Mouse (Mus musculus) layer of hippocampus, postnatal 10 days (tissue): ENCODE data around the gene Nufip1. TPM values are rescaled to one million over a fixed set of nuclear protein-coding genes. Genes with fewer than 3 reads are reported as not detected.

Source experiments
- DNase-seq, 2 experiments: peaks; one replicate each; pipeline ENCODE4 v3.0.0; 2021; ENCODE audit warnings: low spot score in 2 of 2
- long read RNA-seq: library from polyadenylated mRNA; stranded (forward); transcript quantifications from one replicate; pipeline ENCODE4 v2.0.0, GENCODE M21; 2023
- total RNA-seq, 2 experiments: library from RNA; stranded (reverse); gene quantifications; 2 replicates each; pipeline ENCODE4 v1.2.3; 2021

Gene Nufip1
- total RNA-seq, result 1 to 10 TPM; 8.4 to 8.6 TPM
- long read RNA-seq, transcript Nufip1-201 (10 exons, 3,974 nt), result major isoform, 15 of 18 reads
- long read RNA-seq, partial matches to known transcripts, result 1 of 18 reads
- long read RNA-seq, other reads (novel, unspliced or antisense), result 2 of 18 reads

DNA sequence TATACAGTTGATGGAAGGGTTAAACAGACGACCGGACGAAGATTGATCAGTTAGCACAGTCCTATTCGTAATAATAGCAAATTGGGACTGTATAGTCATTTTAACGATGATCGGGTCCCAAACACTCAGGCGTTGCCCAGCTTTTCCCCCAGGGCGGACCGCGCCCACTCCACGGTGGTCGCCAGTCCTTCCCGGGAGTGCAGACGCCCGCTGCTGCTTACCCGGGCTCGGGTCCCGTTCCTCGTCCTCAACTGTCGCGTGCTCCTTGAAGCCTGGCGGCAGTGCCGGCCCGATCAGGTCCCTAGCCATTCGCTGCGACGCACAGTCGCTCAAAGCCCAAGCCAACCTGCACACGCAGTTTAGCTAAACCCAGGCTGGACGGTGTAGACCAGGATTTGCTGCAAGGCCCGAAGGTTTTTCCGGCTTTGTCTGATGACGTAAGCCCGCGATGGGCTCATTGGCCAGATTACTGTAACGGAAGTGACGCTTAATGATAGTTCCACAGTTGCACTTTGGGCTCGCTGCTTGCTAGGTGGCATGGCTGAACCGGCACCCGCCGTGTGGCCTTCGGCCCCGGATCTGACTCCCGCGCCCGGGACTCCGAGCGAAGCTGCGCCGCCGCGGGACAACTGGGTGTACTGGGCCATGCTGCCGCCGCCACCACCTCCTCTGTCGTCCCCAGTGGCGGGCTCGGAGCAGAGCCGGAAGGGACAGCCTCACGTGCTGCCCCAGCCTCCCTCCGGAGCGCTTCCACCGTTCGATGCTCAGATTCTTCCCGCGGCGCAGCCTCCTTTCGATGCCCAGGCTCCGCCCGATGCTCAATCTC is at the start of gene Nufip1, which contains the start of gene Gpalpp1:
Nufip1 (plus strand) TSS at position 496 of the 826 bp plus-strand sequence.
Gpalpp1 (minus strand) TSS at position 365 of the 826 bp plus-strand sequence.
- DNase-seq, result peak; percentile 85 to 87

GRCm38 (mm10) chr14:76067237-76067636 is 43.5 kb upstream of the Nufip1 start:
- DNase-seq, result no peak

GRCm38 (mm10) chr14:76068296-76068695 is 42.4 kb upstream of the Nufip1 start:
- DNase-seq, result no peak

GRCm38 (mm10) chr14:76069296-76069695 is 41.4 kb upstream of the Nufip1 start:
- no peak for DNase-seq

DNA sequence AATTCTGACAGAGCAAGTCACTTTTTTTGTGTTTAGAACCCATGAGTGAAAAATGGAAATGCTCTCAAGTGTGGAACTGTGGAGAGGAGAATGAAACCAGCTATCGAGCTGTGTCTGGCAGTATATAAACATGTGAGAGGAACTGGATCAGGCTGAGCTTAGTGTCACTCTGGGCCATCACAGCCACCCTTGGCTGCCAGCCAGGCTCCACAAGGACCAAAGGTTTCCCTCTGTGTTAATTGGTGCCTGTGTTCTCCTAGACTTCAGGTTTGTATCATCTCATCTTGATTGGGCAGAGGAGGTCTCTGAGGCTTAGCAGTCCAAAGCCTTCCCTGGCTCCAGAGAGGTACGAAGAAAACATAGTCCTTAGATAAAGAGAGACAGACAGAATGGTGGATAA is 38.1 kb upstream of the Nufip1 start:
- no peak for DNase-seq

DNA sequence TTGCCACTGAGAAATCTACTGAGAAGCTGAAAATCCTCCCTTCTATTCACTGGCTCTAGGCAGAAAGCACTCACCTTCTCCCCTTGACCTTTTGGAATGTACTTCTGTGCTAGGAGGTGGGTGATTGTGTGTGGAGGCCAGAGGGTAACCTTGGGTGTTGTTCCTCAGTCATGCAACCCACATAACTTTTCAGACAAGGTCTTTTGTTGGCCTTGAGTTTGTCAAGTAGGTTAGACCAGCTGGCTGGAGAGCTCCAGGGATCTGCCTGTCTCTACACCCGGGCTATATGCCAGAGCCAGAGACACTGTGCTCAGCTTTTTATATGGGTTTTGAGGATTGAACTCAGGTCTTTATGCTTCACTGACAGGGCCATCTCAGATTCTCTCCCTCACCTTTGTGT is 36.5 kb upstream of the Nufip1 start:
- DNase-seq, result no peak

DNA sequence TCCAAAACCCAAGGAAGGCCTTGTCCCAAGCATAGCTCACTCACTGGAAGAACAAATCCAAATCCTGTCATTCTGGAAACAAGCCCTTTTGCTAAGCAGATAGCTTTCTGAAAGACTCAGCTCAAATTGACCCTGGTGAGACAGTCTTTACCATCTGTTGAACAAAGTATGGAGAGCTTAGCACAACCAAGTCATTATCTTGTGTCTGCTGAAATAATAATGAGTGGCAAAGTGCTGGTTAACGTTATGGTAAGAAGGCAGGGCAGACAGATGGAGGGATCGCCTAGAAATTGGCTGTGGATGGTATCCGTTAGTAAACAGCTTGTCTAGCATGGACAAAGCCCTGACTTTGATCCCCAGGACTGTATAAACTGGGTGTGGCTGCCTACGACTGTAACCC is 35.0 kb upstream of the Nufip1 start:
- DNase-seq, result no peak

- no peak for DNase-seq
Observed at GRCm38 (mm10) chr14:76076602-76077001, 34.1 kb upstream of the Nufip1 start.

GRCm38 (mm10) chr14:76077088-76077491 is 33.6 kb upstream of the Nufip1 start:
- DNase-seq, result peak; percentile 58 to 70

GRCm38 (mm10) chr14:76081451-76081850 is 29.2 kb upstream of the Nufip1 start:
- no peak for DNase-seq

DNA sequence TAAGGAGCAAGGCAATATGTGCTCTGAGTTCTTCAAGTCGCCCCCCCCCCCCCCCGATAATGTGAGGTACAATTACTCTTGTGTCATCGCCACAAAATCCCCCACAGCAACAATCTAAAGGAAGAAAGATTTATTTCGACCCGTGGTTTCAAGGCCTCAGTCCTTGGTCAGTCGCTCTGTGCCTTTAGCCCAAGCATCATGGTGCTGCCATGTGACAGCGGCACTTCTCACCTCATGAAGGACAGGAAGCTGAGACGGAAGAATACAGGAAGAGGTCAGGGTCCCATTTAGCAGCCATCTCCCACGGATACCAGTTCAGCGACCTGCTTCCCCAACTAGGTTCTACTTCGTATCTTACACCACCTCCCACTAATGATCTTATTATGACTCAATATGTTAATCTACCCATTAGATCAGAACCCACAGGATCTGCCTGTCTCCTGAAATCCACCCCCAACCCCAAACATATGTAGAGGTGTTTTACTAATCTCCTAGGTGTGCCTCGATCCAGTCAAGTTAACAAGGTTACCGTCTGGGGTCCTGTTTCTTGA is 28.5 kb upstream of the Nufip1 start:
- no peak for DNase-seq

DNA sequence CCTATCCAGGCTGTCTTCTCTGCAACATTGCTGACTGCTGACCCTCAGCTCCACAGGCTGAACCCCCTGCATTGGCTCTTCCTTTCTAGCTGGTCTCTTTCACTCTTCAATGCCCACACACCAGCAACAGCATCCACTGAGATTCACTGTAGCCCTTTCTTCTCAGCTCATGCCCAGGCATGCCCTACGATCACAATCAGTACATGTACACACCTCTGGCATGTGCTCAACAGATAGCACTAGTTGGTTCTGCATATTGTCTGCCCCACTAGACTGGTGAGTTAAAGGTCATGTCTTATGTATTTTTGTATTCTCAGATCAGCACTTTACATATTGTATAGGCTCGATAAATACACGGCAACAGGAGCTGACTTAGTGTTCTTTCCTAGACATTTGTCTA is 26.5 kb upstream of the Nufip1 start:
- no peak for DNase-seq

GRCm38 (mm10) chr14:76097244-76097643 is 13.4 kb upstream of the Nufip1 start:
- DNase-seq, result no peak

DNA sequence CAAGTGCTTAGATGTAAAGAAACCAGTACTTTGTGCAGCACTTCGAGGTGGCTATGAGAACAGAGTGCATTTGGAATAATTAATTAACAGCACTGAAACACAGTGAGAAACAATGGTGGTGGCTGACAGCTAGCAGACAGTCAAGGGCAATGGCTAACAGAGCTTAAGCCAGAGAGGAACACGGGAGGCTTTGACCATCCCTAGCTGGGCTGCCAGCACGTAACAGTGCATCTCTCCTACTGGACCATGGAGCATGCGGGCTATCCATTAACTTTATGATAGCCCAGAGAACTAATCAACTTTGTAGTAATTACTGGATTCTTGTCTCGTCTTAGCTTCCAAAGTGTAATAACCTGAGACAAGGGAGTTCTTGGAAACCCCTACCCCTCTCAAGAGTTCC is 12.9 kb upstream of the Nufip1 start:
- no peak for DNase-seq

DNA sequence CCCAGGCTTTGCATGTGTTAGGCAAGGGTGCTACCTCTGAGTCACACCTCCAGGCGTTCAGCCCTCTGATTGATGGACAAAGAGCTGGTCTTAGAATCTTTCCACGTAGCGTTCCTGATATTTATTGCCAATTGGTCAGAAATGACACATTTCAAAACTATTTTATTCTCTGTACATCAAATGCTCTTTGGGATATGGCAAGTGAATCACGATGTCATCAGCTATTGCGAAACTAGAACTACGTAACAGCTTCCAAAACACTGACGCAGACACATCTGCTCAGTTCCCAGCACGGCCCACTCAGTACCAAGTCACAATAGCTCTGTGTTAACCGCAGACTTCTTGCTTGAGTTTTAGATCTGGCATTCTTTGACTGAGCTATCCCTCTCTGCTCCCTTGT is 11.1 kb upstream of the Nufip1 start:
- DNase-seq, result no peak

DNA sequence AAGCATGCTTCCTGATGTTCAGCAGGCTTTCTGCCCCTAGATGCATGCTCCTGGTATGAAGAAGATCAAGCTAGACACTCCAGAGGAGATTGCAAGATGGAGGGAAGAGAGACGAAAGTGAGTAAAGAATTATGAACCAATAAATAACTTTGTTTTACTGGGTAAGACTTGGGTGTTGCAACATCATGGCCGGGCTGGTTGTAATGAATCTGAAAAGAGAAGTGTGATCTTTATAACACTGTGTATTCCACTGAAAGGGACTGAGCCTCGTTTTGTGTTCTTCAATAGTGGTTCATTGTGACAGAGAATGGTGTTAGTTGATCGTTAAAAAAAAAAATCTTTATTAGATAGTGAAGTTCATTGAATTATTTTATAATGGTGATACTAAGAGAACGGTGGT is 5.1 kb downstream of the Nufip1 start:
- no peak for DNase-seq

GRCm38 (mm10) chr14:76118963-76119362 is 8.3 kb downstream of the Nufip1 start:
- no peak for DNase-seq

DNA sequence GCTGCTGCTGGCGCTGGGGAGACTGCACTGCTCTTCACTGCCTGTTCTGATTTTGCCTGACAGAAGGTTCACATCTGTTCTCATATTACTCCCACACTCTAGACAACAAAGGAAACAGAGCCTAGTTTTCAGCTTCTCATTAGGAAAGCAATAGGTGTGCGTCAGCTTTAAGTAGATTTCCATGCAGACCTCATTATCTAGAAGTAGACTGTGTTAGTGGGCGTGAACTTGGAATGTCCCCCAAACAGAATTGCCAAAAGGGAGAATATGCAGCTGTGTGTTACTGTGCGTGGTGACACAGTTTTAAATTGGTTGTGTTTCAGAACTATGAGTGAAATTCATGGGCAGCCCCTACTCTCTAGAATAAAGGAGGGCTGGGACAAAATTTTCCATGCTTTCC is 9.8 kb downstream of the Nufip1 start:
- DNase-seq, result peak; percentile 22 to 33

DNA sequence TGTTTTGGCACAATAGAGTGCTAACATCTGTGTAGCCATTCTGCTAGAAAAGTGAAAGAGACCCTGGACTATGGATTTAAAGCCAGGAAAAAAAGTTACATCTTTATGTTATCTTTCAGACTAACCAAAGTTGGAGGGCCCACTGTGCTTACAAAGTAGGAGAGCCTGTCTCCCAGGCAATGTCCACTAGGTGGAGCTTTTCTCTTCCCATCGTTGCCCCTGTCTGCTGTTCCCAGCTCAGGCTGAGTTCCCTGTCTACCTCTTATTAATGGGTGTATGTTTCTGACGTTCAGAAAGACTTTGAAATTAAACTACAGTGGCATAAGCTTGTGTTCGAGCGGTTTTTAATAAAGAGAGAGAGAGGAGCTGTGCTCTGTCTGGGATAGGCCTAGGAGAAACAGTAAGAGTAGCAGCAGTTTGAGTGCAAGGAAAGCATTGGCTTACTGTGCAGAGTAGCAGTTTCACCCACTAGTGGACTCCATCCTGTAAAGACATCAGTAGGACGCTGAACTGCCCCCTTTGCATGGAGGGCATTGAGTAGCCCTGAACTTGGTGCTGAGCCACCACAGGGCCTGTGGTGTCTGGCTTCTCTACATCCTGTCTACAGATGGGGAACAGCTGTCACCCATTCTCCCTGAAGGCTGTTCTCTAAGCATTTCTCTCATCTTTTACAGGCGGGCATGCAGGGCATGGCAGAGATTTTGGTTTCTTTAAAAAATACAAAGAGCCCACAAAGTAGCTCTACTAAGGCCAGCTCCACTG is 11.4 kb downstream of the Nufip1 start:
- DNase-seq, result peak; percentile 46 to 55

GRCm38 (mm10) chr14:76122663-76123058 is 12.0 kb downstream of the Nufip1 start:
- no peak for DNase-seq

- no peak for DNase-seq
Observed at GRCm38 (mm10) chr14:76127311-76127710, 16.6 kb downstream of the Nufip1 start.

- DNase-seq, result no peak
Observed at GRCm38 (mm10) chr14:76128174-76128573, 17.5 kb downstream of the Nufip1 start.
